Mouse (Mus musculus): ENCODE data around the gene Arid2. TPM values are rescaled to one million over a fixed set of nuclear protein-coding genes. Genes with fewer than 3 reads are reported as not detected.

Gene Arid2
- polyA plus RNA-seq, 1 experiment from 2014 or later, result 29.3 TPM

DNA sequence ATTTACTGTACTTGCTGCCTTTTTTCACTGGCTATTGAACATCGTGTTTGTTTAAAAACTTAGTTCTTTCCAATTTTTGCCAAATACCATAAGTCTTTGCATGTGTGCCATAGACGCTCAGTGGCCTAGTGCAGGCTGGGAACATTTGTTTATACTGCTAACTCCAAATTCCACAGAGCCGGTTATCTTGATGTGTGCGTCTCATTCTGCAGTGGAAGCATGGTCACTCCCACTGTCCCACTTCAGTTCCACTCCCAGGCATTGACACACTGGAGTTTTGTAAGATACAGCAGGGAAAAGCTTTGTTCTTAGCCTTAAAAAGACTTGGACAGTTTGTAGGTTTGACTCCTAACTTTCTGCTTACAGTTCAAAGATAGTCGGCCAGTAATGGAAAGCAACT, 73.3 kb downstream of the Arid2 start:
- H3K27ac ChIP-seq, result no peak overlapping the region
- no peak for ATAC-seq (ENCODE audit: low FRiP score, low read depth)
- no peaks in the 10 kb centered on the region for H3K9me3 ChIP-seq
- H3K27me3 ChIP-seq, result no peaks in the 10 kb centered on the region
- 93% methylated on average over 5 of the region's 5 CpGs for WGBS
- H3K9ac ChIP-seq, result no peak overlapping the region
- H3K4me3 ChIP-seq, result no peak overlapping the region
- H3K4me2 ChIP-seq (replicated peaks), result no peak overlapping the region
- H3K36me3 ChIP-seq, result peaks cover 71% of the 10 kb centered on the region
- H3K4me1 ChIP-seq, result no peaks in the 10 kb centered on the region

GRCm38 (mm10) chr15:96365351-96365750, 78.0 kb downstream of the Arid2 start:
- Histone ChIP-seq H3K27me3 (no peaks in the 10 kb centered on the region), H3K4me2 (replicated peaks) (no peak overlapping the region), H3K9me3 (no peaks in the 10 kb centered on the region), H3K27ac (no peak overlapping the region), H3K9ac (no peak overlapping the region), H3K4me1 (no peaks in the 10 kb centered on the region), H3K36me3 (peaks cover 89% of the 10 kb centered on the region), H3K4me3 (no peak overlapping the region)
- WGBS, result 84% methylated on average over 3 of the region's 3 CpGs
- ATAC-seq (ENCODE audit: low FRiP score, low read depth), result no peak

GRCm38 (mm10) chr15:96366176-96366963, 79.1 kb downstream of the Arid2 start:
- no peak overlapping the region for H3K4me2 ChIP-seq (replicated peaks)
- no peak overlapping the region for H3K27ac ChIP-seq
- WGBS, result 89% methylated on average over 11 of the region's 11 CpGs
- H3K4me1 ChIP-seq, result no peaks in the 10 kb centered on the region
- H3K27me3 ChIP-seq, result no peaks in the 10 kb centered on the region
- ATAC-seq (ENCODE audit: low FRiP score, low read depth), result no peak
- H3K4me3 ChIP-seq, result no peak overlapping the region
- no peaks in the 10 kb centered on the region for H3K9me3 ChIP-seq
- H3K9ac ChIP-seq, result no peak overlapping the region
- H3K36me3 ChIP-seq, result peaks cover 91% of the 10 kb centered on the region

DNA sequence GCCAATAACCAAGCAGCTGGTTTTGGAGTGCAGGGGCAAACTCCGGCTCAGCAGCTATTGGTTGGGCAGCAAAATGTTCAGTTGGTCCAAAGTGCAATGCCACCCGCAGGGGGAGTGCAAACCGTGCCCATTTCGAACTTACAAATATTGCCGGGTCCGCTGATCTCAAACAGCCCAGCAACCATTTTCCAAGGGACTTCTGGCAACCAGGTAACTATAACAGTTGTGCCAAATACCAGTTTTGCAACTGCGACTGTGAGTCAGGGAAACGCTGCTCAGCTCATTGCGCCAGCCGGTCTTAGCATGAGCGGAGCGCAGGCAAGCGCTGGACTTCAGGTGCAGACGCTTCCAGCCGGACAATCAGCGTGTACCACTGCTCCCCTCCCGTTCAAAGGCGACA, 84.0 kb downstream of the Arid2 start:
- no peak overlapping the region for H3K9ac ChIP-seq
- H3K36me3 ChIP-seq, result peaks cover 82% of the 10 kb centered on the region
- no peaks in the 10 kb centered on the region for H3K4me1 ChIP-seq
- H3K4me2 ChIP-seq (replicated peaks), result no peak overlapping the region
- no peak overlapping the region for H3K27ac ChIP-seq
- H3K4me3 ChIP-seq, result no peak overlapping the region
- H3K27me3 ChIP-seq, result no peaks in the 10 kb centered on the region
- no peak for ATAC-seq (ENCODE audit: low FRiP score, low read depth)
- WGBS, result 95% methylated on average over 18 of the region's 18 CpGs
- no peaks in the 10 kb centered on the region for H3K9me3 ChIP-seq

- Histone ChIP-seq H3K4me1 (peaks cover 9% of the 10 kb centered on the region; the same call in 1 of the 2 replicates), H3K9me3 (no peaks in the 10 kb centered on the region), H3K36me3 (peaks cover 80% of the 10 kb centered on the region), H3K4me2 (replicated peaks) (no peak overlapping the region), H3K27me3 (no peaks in the 10 kb centered on the region), H3K9ac (no peak overlapping the region), H3K27ac (no peak overlapping the region), H3K4me3 (no peak overlapping the region)
- 94% methylated on average over 6 of the region's 6 CpGs for WGBS
- ATAC-seq (ENCODE audit: low FRiP score, low read depth), result no peak
Observed at GRCm38 (mm10) chr15:96372628-96373027, 85.3 kb downstream of the Arid2 start.

- Histone ChIP-seq H3K4me2 (replicated peaks) (no peak overlapping the region), H3K4me3 (no peak overlapping the region), H3K27me3 (no peaks in the 10 kb centered on the region), H3K9ac (no peak overlapping the region), H3K9me3 (no peaks in the 10 kb centered on the region), H3K36me3 (peaks cover 79% of the 10 kb centered on the region), H3K4me1 (peaks cover 9% of the 10 kb centered on the region; the same call in 1 of the 2 replicates), H3K27ac (no peak overlapping the region)
- WGBS, result 85% methylated on average over 5 of the region's 5 CpGs
- no peak for ATAC-seq (ENCODE audit: low FRiP score, low read depth)
Observed at GRCm38 (mm10) chr15:96373161-96373560, 85.8 kb downstream of the Arid2 start.

GRCm38 (mm10) chr15:96376214-96376613, 88.9 kb downstream of the Arid2 start:
- ATAC-seq (ENCODE audit: low FRiP score, low read depth), result no peak
- Histone ChIP-seq H3K4me2 (replicated peaks) (no peak overlapping the region), H3K4me3 (no peak overlapping the region), H3K27me3 (no peaks in the 10 kb centered on the region), H3K27ac (no peak overlapping the region), H3K9ac (no peak overlapping the region), H3K4me1 (peaks cover 9% of the 10 kb centered on the region; the same call in 1 of the 2 replicates), H3K9me3 (no peaks in the 10 kb centered on the region), H3K36me3 (peaks cover 62% of the 10 kb centered on the region)
- WGBS, result 82% methylated on average over 2 of the region's 2 CpGs

DNA sequence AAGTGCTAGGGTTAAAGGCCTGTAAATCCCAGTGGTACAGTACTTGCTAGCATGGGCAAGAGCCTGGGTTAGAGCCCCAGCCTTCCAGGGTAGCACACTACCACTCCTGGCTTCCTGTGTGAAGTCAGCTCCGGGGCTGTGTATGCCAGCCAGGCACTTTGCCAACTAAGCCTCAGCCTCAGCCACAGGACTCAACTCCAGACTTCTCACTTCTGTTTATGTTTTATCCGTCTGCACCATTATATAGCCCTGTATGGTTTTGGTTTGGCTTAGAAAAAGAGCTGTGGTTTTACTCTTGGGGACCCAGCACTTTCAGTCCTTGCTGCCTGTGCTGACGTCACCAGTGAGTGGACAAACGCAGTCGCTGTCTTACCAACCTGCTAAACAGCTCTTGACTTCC, 89.9 kb downstream of the Arid2 start:
- peaks cover 60% of the 10 kb centered on the region for H3K36me3 ChIP-seq
- peak overlapping the region; percentile 48; the same call in 1 of the 2 replicates for H3K27ac ChIP-seq
- ATAC-seq (ENCODE audit: low FRiP score, low read depth), result no peak
- no peaks in the 10 kb centered on the region for H3K27me3 ChIP-seq
- H3K4me2 ChIP-seq (replicated peaks), result no peak overlapping the region
- 0 out of 2 replicates have a peak overlapping the region, but pooled peaks have one; percentile 4 for H3K9ac ChIP-seq
- 64% methylated on average over 5 of the region's 5 CpGs for WGBS
- H3K9me3 ChIP-seq, result no peaks in the 10 kb centered on the region
- H3K4me1 ChIP-seq, result peaks cover 9% of the 10 kb centered on the region; the same call in 1 of the 2 replicates
- no peak overlapping the region for H3K4me3 ChIP-seq

GRCm38 (mm10) chr15:96377701-96378100, 90.4 kb downstream of the Arid2 start:
- Histone ChIP-seq H3K9ac (no peak overlapping the region), H3K9me3 (no peaks in the 10 kb centered on the region), H3K27me3 (no peaks in the 10 kb centered on the region), H3K4me2 (replicated peaks) (no peak overlapping the region), H3K27ac (no peak overlapping the region), H3K36me3 (peaks cover 60% of the 10 kb centered on the region), H3K4me3 (no peak overlapping the region), H3K4me1 (peaks cover 9% of the 10 kb centered on the region; the same call in 1 of the 2 replicates)
- ATAC-seq (ENCODE audit: low FRiP score, low read depth), result no peak
- 83% methylated on average over 7 of the region's 7 CpGs for WGBS

GRCm38 (mm10) chr15:96382223-96382622, 94.9 kb downstream of the Arid2 start:
- Histone ChIP-seq H3K9me3 (no peaks in the 10 kb centered on the region), H3K27me3 (no peaks in the 10 kb centered on the region), H3K4me2 (replicated peaks) (no peak overlapping the region), H3K36me3 (peaks cover 57% of the 10 kb centered on the region), H3K4me3 (no peak overlapping the region), H3K9ac (no peak overlapping the region), H3K4me1 (0 out of 2 replicates have a peak, but pooled peaks cover 3% of the 10 kb centered on the region), H3K27ac (no peak overlapping the region)
- 92% methylated on average over 11 of the region's 11 CpGs for WGBS
- ATAC-seq (ENCODE audit: low FRiP score, low read depth), result no peak

GRCm38 (mm10) chr15:96388565-96388964, 101.2 kb downstream of the Arid2 start:
- Histone ChIP-seq H3K27ac (no peak overlapping the region), H3K4me3 (no peak overlapping the region), H3K27me3 (no peaks in the 10 kb centered on the region), H3K9ac (no peak overlapping the region), H3K9me3 (no peaks in the 10 kb centered on the region), H3K4me1 (no peaks in the 10 kb centered on the region), H3K4me2 (replicated peaks) (no peak overlapping the region), H3K36me3 (peaks cover 52% of the 10 kb centered on the region)
- ATAC-seq (ENCODE audit: low FRiP score, low read depth), result no peak
- 64% methylated on average over 1 of the region's 1 CpGs for WGBS

- Histone ChIP-seq H3K27ac (no peak overlapping the region), H3K4me3 (no peak overlapping the region), H3K9me3 (no peaks in the 10 kb centered on the region), H3K4me1 (no peaks in the 10 kb centered on the region), H3K36me3 (peaks cover 72% of the 10 kb centered on the region), H3K4me2 (replicated peaks) (no peak overlapping the region), H3K9ac (no peak overlapping the region), H3K27me3 (no peaks in the 10 kb centered on the region)
- whole genome bisulfite sequencing, result 94% methylated on average over 3 of the region's 3 CpGs
- no peak for ATAC-seq (ENCODE audit: low FRiP score, low read depth)
Observed at GRCm38 (mm10) chr15:96392878-96393277, 105.6 kb downstream of the Arid2 start.

GRCm38 (mm10) chr15:96395071-96395470, 107.8 kb downstream of the Arid2 start:
- Histone ChIP-seq H3K4me2 (replicated peaks) (no peak overlapping the region), H3K4me3 (no peak overlapping the region), H3K9ac (no peak overlapping the region), H3K27ac (no peak overlapping the region), H3K4me1 (no peaks in the 10 kb centered on the region), H3K27me3 (no peaks in the 10 kb centered on the region), H3K9me3 (no peaks in the 10 kb centered on the region), H3K36me3 (peaks cover 82% of the 10 kb centered on the region)
- no peak for ATAC-seq (ENCODE audit: low FRiP score, low read depth)
- 97% methylated on average over 6 of the region's 6 CpGs for WGBS

Data from limb, embryonic 13.5 days (tissue).